Mouse (Mus musculus) spleen, postnatal 36 days (tissue): ENCODE measurements around the gene Dynlt1a.
"Not testable (repeated sequence)": the region's sequence is repeated elsewhere in the genome, so short reads cannot be mapped to it uniquely, and the experiment has no call there.

Experiments used
- DNase-seq, 2 experiments: peaks; one replicate each; pipeline ENCODE4 v3.0.0; 2022; ENCODE audit warnings: low spot score in 2 of 2, mixed read lengths in 1 of 2

Dynlt1a gene

DNA sequence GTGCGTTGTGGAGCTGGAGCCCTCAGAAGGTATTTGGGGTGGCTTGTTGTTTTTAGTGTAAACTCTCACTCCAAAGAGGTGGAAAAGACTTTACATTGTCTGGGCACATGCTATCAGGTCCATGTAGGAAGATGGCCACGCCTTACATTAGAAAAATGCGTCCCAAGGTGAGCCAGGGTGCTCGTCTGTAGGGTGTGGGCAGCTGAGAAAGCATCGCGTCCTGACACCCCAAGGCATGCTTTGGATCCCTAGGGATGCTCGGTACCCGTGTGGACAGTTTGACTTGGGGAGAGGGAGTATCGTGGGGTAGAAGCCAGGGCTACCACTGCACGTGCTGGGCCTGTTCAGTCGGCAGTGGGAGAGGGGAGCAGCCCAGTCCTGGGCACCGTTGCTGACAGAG lies 28.3 kb downstream of the Dynlt1a start:
- DNase-seq, result not testable (repeated sequence)

DNA sequence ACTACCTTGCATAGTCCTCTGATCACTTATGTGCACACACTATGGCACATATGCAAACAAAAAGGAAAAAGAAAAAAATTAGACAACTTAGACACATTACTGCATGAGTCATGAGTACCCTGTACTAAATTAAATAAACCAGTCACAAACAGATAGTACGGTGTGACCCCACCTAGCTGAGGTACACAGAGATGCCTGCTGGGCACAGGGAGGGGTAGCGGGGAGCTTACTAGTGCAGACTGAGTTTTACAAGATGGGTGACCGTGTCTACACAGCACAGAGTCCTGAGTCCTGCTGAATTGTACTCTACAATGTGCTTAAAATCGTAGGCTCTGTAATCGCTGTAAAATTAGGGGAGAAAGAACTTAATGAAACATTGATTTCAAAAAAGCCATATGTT lies 31.1 kb downstream of the Dynlt1a start:
- DNase-seq, result not testable (repeated sequence)

GRCm38 (mm10) chr17:6283137-6283536 lies 34.2 kb downstream of the Dynlt1a start:
- not testable (repeated sequence) for DNase-seq

- not testable (repeated sequence) for DNase-seq
These were observed 36.8 kb downstream of the Dynlt1a start for GRCm38 (mm10) chr17:6280513-6280912.

GRCm38 (mm10) chr17:6279772-6280171 lies 37.5 kb downstream of the Dynlt1a start:
- DNase-seq, result not testable (repeated sequence)

DNA sequence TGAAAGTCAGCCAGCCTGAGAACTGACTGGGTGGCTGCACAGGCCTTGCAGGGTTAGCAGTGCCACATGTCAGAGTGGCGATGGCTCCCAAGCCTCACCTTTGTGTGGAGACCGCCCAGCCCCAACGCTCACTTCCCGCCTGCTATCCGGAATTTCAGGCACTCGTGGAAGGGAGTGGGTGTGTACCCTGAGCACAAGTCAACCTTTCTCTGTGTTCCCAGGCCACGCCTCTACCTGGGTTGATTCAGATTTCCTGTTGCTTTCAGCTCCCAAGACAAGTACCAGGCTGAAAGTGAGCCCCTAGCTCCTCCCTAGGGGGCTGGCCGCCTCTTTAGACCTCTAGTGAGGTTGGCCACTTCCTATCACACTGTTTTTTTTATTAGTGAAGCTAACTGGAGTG lies 38.1 kb downstream of the Dynlt1a start:
- DNase-seq, result not testable (repeated sequence)

- not testable (repeated sequence) for DNase-seq
These were observed 42.6 kb downstream of the Dynlt1a start for GRCm38 (mm10) chr17:6274693-6275092.

GRCm38 (mm10) chr17:6271970-6272369 lies 45.3 kb downstream of the Dynlt1a start:
- not testable (repeated sequence) for DNase-seq

DNA sequence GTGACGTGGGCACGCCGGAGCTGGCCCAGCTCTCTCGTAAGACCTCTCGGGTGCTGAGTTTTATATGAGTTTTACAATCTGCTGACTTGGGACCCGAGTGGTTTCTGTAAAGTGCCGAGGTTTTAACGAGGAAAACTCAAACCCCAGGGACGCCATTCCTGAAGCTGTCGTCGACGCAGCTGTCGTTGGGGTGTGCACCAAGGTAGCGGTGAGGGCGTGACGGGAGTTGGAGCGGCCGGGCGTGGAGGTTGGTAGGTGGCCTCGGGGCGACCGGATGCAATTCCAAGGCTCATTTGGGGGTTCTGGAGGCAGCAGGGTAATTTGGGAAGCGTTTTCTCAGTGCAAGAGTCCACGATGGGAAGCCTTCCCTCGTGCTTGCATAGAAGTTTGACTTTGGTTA lies 46.5 kb downstream of the Dynlt1a start:
- not testable (repeated sequence) for DNase-seq

- not testable (repeated sequence) for DNase-seq
These were observed 47.1 kb downstream of the Dynlt1a start for GRCm38 (mm10) chr17:6269876-6270831.

- not testable (repeated sequence) for DNase-seq
These were observed 60.2 kb downstream of the Dynlt1a start for GRCm38 (mm10) chr17:6257070-6257456.

DNA sequence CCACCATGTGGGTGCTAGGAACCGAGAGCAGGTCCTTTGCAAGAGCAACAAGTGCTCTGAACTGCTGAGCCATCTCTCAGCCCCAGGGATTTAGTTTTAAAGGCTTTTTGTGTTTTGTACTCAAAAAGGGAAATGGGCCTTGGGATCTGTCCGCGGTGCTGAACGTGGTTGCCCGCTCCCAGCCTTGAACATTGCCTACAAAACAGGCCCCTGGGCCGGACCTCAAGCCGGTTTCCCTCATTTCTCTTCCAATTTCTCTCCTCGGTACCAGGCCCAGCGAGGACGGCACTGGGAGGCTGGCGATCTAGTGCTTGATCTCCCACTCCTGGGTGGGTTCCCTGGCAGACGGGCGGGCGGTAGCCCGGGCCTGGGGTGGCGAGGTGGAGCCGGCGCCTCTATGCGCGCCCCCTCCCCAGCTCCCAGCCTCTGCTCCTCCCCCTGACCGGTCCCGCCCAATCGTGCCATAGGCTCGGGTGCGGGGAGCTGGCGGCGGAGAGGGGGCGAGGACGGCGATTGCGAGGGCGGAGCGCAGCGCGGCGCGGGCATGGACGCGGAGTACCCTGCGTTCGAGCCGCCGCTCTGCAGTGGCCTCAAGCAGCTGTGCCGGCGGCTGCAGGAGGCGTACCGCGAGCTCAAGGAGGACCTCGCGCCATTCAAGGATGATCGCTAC lies 60.8 kb downstream of the Dynlt1a start, which contains the start of gene Tmem181a:
Gene Tmem181a, plus strand, starts transcription at position 461 of the 670 bp plus-strand sequence.
- not testable (repeated sequence) for DNase-seq
